Mouse (Mus musculus) lung, postnatal 14 days (tissue): ENCODE measurements around the gene Rpgr.

Experiments used
- DNase-seq: peaks from one replicate; pipeline ENCODE4 v3.0.0; 2021

Gene Rpgr

DNA sequence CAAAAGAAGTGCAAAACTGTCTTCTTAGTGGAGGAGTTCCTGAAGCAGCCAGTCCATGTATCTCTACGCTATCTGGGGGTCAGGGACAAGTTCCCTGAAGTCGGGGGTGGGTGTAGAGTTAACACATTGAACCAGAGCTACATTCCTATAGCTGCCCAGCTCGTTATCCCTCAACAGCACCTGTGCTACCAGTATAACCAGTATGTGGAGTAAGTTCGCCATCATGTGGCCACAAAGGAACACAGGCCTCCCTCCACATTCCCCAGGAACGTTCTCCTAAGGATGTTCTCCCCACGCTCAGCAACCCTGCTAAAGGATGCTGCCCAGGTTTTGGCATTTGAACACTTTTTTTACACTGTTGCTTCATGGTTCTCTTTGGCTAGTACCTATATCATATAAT lies 146.0 kb downstream of the Rpgr start:
- peak; percentile 11 for DNase-seq

DNA sequence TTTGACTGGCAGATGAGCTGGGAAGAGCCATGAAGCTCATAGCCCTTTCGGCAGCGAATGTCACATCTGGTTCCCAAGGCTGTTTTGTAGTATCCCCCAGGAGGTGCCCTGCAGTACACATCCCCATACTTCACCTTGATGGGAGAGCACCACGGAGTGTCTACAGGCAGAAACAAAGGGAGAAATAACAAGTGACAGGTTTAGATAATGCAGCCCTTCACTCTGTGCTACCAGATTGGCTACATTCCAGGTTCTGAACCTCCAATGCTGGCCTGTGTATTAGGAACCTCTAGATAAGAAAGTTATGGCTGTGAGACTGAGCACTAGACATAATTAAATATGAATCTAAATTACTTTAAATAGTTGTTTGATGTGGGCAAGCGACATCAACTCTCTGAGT lies 147.3 kb downstream of the Rpgr start:
- no peak for DNase-seq

DNA sequence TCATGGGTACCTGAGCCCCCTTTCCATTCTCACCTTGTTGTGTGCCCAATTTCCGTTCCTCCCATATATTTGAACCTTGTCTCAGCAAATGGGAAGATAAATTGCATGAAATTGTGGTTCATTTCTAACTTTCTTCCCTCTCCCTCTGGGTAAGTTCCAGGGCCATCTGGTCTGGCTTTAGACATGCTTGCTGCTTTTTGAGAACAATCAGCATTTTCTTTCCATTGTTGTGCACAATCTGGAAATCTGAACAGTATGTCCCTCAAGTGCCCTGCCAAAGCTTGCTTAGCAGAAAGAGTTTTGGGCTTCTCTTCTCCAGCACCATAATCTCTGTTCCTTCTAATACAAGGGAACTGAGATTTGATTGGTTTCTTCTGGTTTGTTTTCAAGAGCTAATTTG lies 152.9 kb downstream of the Rpgr start:
- DNase-seq, result no peak

DNA sequence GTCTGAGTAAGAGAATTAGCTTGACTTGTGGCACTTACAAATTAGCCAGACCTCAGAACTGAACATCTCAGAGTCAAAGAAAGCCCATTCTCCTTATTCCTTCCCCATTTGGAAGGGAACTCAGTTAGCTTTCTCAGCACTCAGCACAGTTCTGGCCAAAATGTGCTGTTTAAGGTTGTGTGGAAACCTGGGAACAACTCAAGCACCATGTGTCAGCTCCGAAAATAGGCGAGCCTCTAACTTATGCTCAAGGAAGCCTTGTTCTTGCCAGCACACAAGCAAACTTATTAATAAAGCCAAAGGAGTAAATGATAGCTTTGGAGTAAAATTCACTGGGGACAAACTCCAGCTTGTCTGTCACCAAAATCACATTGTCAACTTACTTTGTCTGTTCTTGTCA lies 153.4 kb downstream of the Rpgr start:
- no peak for DNase-seq

DNA sequence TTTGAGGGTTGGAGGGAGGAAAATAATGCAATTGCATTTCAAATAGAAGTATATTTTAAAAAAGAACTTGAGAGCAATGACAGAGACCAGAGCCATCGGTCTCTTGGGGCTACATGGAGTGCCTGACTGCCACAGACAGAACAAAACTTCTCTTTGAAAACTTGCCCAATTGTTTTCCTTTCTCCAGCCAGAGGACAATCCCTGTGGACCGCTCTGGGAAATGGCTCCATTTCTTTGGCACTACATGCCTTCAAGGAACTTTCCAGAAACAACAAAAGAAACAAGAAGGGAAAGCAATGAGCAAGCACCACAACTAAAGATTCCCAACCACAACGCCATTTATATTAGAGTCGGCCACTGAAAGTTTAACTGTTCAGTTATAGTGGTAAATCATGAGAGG lies 154.5 kb downstream of the Rpgr start:
- DNase-seq, result no peak

DNA sequence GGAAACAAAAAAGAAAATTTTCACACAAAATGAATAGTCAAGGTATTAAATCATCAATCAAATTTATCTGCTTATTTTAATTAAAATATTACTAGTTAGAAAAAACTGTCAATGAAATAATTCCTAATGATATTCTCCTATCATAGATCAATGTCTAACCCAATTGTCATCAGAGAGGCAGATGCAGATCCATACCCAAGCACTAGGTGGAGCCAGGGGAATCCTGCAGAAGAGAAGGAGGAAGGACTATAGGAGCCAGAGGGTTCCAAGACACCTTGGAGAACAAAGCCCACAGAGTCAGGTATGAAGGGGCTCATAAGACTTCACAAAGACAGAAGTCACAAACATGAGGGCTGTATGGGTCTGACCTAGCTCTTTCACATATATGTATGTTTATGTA lies 182.1 kb downstream of the Rpgr start:
- peak; percentile 13 for DNase-seq
